Mouse (Mus musculus): ENCODE results near the gene Slc34a2. TPM values are rescaled to one million over a fixed set of nuclear protein-coding genes. Genes with fewer than 3 reads are reported as not detected.

Slc34a2 gene
- polyA plus RNA-seq, 1 experiment from 2014 or later: not detected

- no peak overlapping the region for H3K4me3 ChIP-seq (replicated peaks; ENCODE audit: low read length)
- no peak overlapping the region for H3K27ac ChIP-seq (ENCODE audit: low read length)
- no peaks in the 10 kb centered on the region for H3K36me3 ChIP-seq (ENCODE audit: control insufficient read depth, insufficient read depth)
- no peak overlapping the region for H3K9ac ChIP-seq (replicated peaks; ENCODE audit: low read depth, low read length)
- no peaks in the 10 kb centered on the region for H3K4me1 ChIP-seq (replicated peaks; ENCODE audit: control insufficient read depth, insufficient read depth, low read length)
- no peak for ATAC-seq
- no peaks in the 10 kb centered on the region for H3K27me3 ChIP-seq (replicated peaks; ENCODE audit: control insufficient read depth, insufficient read depth, low read length)
- 31% methylated on average over 2 of the region's 2 CpGs for WGBS
- H3K4me2 ChIP-seq (ENCODE audit: low read length): no peak overlapping the region
- H3K9me3 ChIP-seq (ENCODE audit: control insufficient read depth, low read length): no peaks in the 10 kb centered on the region
Observed at GRCm38 (mm10) chr5:53023432-53023831, 14.4 kb upstream of the Slc34a2 start.

- Histone ChIP-seq H3K27me3 (replicated peaks; ENCODE audit: control insufficient read depth, insufficient read depth, low read length) (no peaks in the 10 kb centered on the region), H3K4me1 (replicated peaks; ENCODE audit: control insufficient read depth, insufficient read depth, low read length) (no peaks in the 10 kb centered on the region), H3K4me2 (ENCODE audit: low read length) (no peak overlapping the region), H3K36me3 (ENCODE audit: control insufficient read depth, insufficient read depth) (no peaks in the 10 kb centered on the region), H3K27ac (ENCODE audit: low read length) (no peak overlapping the region), H3K4me3 (replicated peaks; ENCODE audit: low read length) (no peak overlapping the region), H3K9ac (replicated peaks; ENCODE audit: low read depth, low read length) (no peak overlapping the region), H3K9me3 (ENCODE audit: control insufficient read depth, low read length) (no peaks in the 10 kb centered on the region)
- ATAC-seq: no peak; the same call in 1 of the 2 replicates
- 9% methylated on average over 5 of the region's 5 CpGs for WGBS
Observed at GRCm38 (mm10) chr5:53023901-53024300, 14.0 kb upstream of the Slc34a2 start.

GRCm38 (mm10) chr5:53025276-53025973 lies 12.5 kb upstream of the Slc34a2 start:
- Histone ChIP-seq H3K27me3 (replicated peaks; ENCODE audit: control insufficient read depth, insufficient read depth, low read length) (no peaks in the 10 kb centered on the region), H3K9me3 (ENCODE audit: control insufficient read depth, low read length) (no peaks in the 10 kb centered on the region), H3K27ac (ENCODE audit: low read length) (no peak overlapping the region), H3K36me3 (ENCODE audit: control insufficient read depth, insufficient read depth) (no peaks in the 10 kb centered on the region), H3K4me2 (ENCODE audit: low read length) (no peak overlapping the region), H3K4me1 (replicated peaks; ENCODE audit: control insufficient read depth, insufficient read depth, low read length) (no peaks in the 10 kb centered on the region), H3K9ac (replicated peaks; ENCODE audit: low read depth, low read length) (no peak overlapping the region), H3K4me3 (replicated peaks; ENCODE audit: low read length) (no peak overlapping the region)
- ATAC-seq: no peak
- 67% methylated on average over 8 of the region's 8 CpGs for WGBS

- ATAC-seq: no peak
- 92% methylated on average over 1 of the region's 1 CpGs for WGBS
Observed at GRCm38 (mm10) chr5:53031346-53031745, 6.5 kb upstream of the Slc34a2 start.

GRCm38 (mm10) chr5:53042034-53042748 lies 4.3 kb downstream of the Slc34a2 start:
- Histone ChIP-seq H3K4me3 (replicated peaks; ENCODE audit: low read length) (no peak overlapping the region), H3K27ac (ENCODE audit: low read length) (no peak overlapping the region)
- WGBS: 52% methylated on average over 5 of the region's 5 CpGs

More at GRCm38 (mm10) chr5:53031346-53031745, 6.5 kb upstream of the Slc34a2 start:
- Histone ChIP-seq H3K9ac (replicated peaks; ENCODE audit: low read depth, low read length) (no peak overlapping the region), H3K27me3 (replicated peaks; ENCODE audit: control insufficient read depth, insufficient read depth, low read length) (no peaks in the 10 kb centered on the region), H3K4me3 (replicated peaks; ENCODE audit: low read length) (no peak overlapping the region), H3K4me1 (replicated peaks; ENCODE audit: control insufficient read depth, insufficient read depth, low read length) (no peaks in the 10 kb centered on the region), H3K27ac (ENCODE audit: low read length) (no peak overlapping the region), H3K9me3 (ENCODE audit: control insufficient read depth, low read length) (no peaks in the 10 kb centered on the region), H3K4me2 (ENCODE audit: low read length) (no peak overlapping the region), H3K36me3 (ENCODE audit: control insufficient read depth, insufficient read depth) (no peaks in the 10 kb centered on the region)

GRCm38 (mm10) chr5:53042771-53043371 lies 5.0 kb downstream of the Slc34a2 start:
- 93% methylated on average over 8 of the region's 8 CpGs for WGBS
- ATAC-seq: no peak
- H3K4me2 ChIP-seq (ENCODE audit: low read length): no peak overlapping the region

More at GRCm38 (mm10) chr5:53042034-53042748, 4.3 kb downstream of the Slc34a2 start:
- H3K36me3 ChIP-seq (ENCODE audit: control insufficient read depth, insufficient read depth): no peaks in the 10 kb centered on the region
- H3K9me3 ChIP-seq (ENCODE audit: control insufficient read depth, low read length): no peaks in the 10 kb centered on the region
- H3K27me3 ChIP-seq (replicated peaks; ENCODE audit: control insufficient read depth, insufficient read depth, low read length): no peaks in the 10 kb centered on the region
- no peak overlapping the region for H3K9ac ChIP-seq (replicated peaks; ENCODE audit: low read depth, low read length)
- no peaks in the 10 kb centered on the region for H3K4me1 ChIP-seq (replicated peaks; ENCODE audit: control insufficient read depth, insufficient read depth, low read length)
- H3K4me2 ChIP-seq (ENCODE audit: low read length): no peak overlapping the region
- no peak for ATAC-seq

GRCm38 (mm10) chr5:53043716-53044115 lies 5.8 kb downstream of the Slc34a2 start:
- Histone ChIP-seq H3K9me3 (ENCODE audit: control insufficient read depth, low read length) (no peaks in the 10 kb centered on the region), H3K4me3 (replicated peaks; ENCODE audit: low read length) (no peak overlapping the region), H3K36me3 (ENCODE audit: control insufficient read depth, insufficient read depth) (no peaks in the 10 kb centered on the region), H3K4me1 (replicated peaks; ENCODE audit: control insufficient read depth, insufficient read depth, low read length) (no peaks in the 10 kb centered on the region), H3K4me2 (ENCODE audit: low read length) (no peak overlapping the region), H3K27ac (ENCODE audit: low read length) (no peak overlapping the region), H3K9ac (replicated peaks; ENCODE audit: low read depth, low read length) (no peak overlapping the region), H3K27me3 (replicated peaks; ENCODE audit: control insufficient read depth, insufficient read depth, low read length) (peaks cover 3% of the 10 kb centered on the region; the same call in 1 of the 2 replicates)
- WGBS: 44% methylated on average over 1 of the region's 1 CpGs
- ATAC-seq: no peak

More at GRCm38 (mm10) chr5:53042771-53043371, 5.0 kb downstream of the Slc34a2 start:
- Histone ChIP-seq H3K36me3 (ENCODE audit: control insufficient read depth, insufficient read depth) (no peaks in the 10 kb centered on the region), H3K9me3 (ENCODE audit: control insufficient read depth, low read length) (no peaks in the 10 kb centered on the region), H3K4me3 (replicated peaks; ENCODE audit: low read length) (no peak overlapping the region), H3K9ac (replicated peaks; ENCODE audit: low read depth, low read length) (no peak overlapping the region), H3K27ac (ENCODE audit: low read length) (no peak overlapping the region), H3K4me1 (replicated peaks; ENCODE audit: control insufficient read depth, insufficient read depth, low read length) (no peaks in the 10 kb centered on the region), H3K27me3 (replicated peaks; ENCODE audit: control insufficient read depth, insufficient read depth, low read length) (no peaks in the 10 kb centered on the region; the same call in 1 of the 2 replicates)

GRCm38 (mm10) chr5:53047951-53048350 lies 10.1 kb downstream of the Slc34a2 start:
- WGBS: 16% methylated on average over 6 of the region's 6 CpGs
- ATAC-seq: no peak

GRCm38 (mm10) chr5:53048599-53048998 lies 10.7 kb downstream of the Slc34a2 start:
- H3K4me2 ChIP-seq (ENCODE audit: low read length): peak overlapping the region; percentile 58; the same call in 1 of the 2 replicates
- H3K27me3 ChIP-seq (replicated peaks; ENCODE audit: control insufficient read depth, insufficient read depth, low read length): peaks cover 8% of the 10 kb centered on the region
- H3K9me3 ChIP-seq (ENCODE audit: control insufficient read depth, low read length): no peaks in the 10 kb centered on the region
- no peak for ATAC-seq
- no peaks in the 10 kb centered on the region for H3K36me3 ChIP-seq (ENCODE audit: control insufficient read depth, insufficient read depth)
- peaks cover 5% of the 10 kb centered on the region; the same call in 1 of the 2 replicates for H3K4me1 ChIP-seq (replicated peaks; ENCODE audit: control insufficient read depth, insufficient read depth, low read length)
- H3K27ac ChIP-seq (ENCODE audit: low read length): no peak overlapping the region
- H3K4me3 ChIP-seq (replicated peaks; ENCODE audit: low read length): peak overlapping the region; percentile 35
- 41% methylated on average over 4 of the region's 4 CpGs for WGBS
- H3K9ac ChIP-seq (replicated peaks; ENCODE audit: low read depth, low read length): no peak overlapping the region

More at GRCm38 (mm10) chr5:53047951-53048350, 10.1 kb downstream of the Slc34a2 start:
- Histone ChIP-seq H3K27me3 (replicated peaks; ENCODE audit: control insufficient read depth, insufficient read depth, low read length) (peaks cover 8% of the 10 kb centered on the region), H3K9me3 (ENCODE audit: control insufficient read depth, low read length) (no peaks in the 10 kb centered on the region), H3K4me1 (replicated peaks; ENCODE audit: control insufficient read depth, insufficient read depth, low read length) (peaks cover 5% of the 10 kb centered on the region; the same call in 1 of the 2 replicates), H3K4me2 (ENCODE audit: low read length) (no peak overlapping the region), H3K36me3 (ENCODE audit: control insufficient read depth, insufficient read depth) (no peaks in the 10 kb centered on the region), H3K27ac (ENCODE audit: low read length) (no peak overlapping the region), H3K9ac (replicated peaks; ENCODE audit: low read depth, low read length) (no peak overlapping the region), H3K4me3 (replicated peaks; ENCODE audit: low read length) (no peak overlapping the region)
